Mouse (Mus musculus): ENCODE data around the gene Cd248. TPM values are rescaled to one million over a fixed set of nuclear protein-coding genes. Genes with fewer than 3 reads are reported as not detected.

The Cd248 gene
- polyA plus RNA-seq (2012; rRNA removed; ENCODE audit: low replicate concordance) = 119 and 148 TPM in 2 replicates

DNA sequence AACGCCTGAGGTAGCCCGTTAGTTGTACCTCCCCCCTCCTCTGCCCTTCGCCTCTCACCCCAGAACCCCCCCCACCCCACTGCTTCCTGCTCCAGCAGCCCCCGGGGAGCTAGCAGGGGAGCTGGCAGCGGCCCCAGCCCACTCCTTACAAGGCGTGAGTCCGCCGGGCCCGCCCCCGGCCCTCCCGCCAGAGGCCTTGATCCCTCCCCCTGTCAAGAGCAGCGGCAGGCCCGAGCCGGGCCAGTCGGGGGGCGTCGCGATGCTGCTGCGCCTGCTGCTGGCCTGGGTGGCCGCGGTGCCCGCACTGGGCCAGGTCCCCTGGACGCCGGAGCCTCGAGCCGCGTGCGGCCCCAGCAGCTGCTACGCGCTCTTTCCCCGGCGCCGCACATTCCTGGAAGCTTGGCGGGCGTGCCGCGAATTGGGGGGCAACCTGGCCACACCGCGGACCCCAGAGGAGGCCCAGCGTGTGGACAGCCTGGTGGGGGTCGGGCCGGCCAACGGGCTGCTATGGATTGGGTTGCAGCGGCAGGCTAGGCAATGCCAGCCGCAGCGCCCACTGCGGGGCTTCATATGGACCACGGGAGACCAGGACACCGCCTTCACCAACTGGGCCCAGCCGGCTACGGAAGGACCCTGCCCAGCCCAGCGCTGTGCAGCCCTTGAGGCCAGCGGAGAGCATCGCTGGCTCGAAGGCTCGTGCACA lies at the start of gene Cd248:
TSS of gene Cd248 (plus strand) at position 212 of the 703 bp plus-strand sequence.

DNA sequence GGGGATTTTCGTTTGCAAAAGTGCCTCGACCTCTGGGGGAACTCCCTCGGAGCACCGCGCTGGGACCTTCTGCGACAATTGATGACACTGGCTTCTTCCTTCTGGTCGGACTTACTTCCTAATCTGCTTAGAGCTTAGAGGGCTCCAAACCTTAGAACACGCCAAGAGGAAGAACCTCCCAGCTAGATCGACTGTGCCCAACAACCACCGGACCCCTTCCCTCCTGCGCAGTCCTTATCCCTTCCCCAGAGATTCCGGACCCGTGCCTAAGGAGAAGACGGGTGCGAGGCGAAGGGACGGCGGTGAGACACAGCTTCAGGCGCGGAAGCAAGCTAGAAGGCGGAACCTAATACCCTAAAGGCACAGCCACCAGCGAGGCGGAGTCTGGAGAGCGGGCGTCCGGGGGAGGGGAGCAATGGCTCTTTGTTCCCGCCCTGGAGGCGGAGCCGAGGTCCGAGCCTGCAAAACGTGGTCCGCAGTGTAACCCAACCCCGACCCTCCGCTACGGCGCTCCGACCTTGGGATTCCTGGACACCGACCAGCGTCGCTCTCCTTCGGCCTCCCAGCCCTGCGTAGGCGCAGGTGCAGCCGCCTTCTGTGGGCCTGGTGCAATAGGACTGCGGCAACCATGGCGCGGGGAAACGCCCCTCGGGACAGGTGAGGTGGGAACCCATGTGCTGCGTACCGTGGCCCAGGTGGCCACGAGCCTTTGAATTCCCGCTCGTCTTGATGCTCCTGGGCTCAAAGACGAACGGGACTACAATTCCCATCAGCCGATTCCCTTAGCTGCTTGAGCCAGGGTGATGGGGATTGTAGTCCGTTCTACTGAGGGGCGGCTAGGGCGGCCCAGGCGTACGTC lies 44.0 kb upstream of the Cd248 start, which contains the start of gene Slc29a2:
TSS of gene Slc29a2 (plus strand) at position 240 of the 859 bp plus-strand sequence.

DNA sequence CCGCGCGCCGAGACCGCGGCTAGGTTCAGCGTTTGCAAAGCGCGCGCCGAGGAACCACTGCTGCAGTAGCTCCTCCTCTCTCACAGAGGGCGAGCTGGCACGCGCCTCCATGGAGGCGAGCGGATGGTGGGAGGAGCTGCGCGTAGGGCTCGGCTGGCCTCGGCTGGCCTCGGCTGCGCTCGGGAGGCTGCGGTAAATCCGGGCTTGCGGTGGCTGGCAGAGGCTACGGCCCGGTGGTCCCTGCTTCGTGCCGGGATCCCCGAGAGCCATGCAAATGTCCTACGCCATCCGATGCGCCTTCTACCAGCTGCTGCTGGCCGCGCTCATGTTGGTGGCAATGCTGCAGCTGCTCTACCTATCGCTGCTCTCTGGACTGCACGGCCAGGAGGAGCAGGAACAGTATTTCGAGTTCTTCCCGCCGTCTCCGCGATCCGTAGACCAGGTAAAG lies 29.1 kb upstream of the Cd248 start, which contains the start of the genes B4gat1 and AC124502.3:
TSS of gene B4gat1 (plus strand) at position 118 of the 448 bp plus-strand sequence.
TSS of gene AC124502.3 (plus strand) at position 183 of the 448 bp plus-strand sequence.

DNA sequence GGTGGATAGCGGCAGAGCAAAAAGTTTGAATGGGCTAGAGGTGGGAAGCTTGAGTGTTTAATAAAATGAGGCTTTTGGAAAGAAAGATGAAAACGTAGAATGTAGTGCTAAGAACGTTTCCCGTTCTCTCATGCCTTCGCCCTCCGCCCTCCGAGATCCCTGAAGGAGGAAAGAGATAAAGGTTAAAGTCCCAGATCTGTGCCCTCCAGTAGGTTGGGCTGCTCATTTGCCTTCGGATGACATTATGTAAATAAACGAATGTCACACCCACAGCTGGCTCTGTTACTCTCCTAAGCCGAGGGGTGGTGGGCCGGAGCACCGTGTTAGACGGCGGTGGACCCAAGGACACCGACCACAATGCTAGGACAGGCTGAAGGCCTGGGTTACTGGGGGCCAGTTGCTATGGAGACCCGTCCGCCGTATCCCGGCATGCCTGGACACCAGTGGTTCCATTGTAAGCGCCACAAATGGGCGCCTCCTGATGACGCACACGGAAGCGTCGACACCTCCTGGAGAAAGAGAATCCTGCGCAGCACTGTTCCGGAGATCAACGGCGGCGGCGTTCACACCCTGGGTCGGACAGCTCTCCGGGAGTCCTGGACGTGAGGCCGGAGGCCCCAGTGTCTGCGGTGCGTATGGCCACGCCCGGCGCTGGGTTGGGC lies 26.9 kb upstream of the Cd248 start, which contains the start of gene Brms1:
TSS of gene Brms1 (plus strand) at position 493 of the 662 bp plus-strand sequence.

DNA sequence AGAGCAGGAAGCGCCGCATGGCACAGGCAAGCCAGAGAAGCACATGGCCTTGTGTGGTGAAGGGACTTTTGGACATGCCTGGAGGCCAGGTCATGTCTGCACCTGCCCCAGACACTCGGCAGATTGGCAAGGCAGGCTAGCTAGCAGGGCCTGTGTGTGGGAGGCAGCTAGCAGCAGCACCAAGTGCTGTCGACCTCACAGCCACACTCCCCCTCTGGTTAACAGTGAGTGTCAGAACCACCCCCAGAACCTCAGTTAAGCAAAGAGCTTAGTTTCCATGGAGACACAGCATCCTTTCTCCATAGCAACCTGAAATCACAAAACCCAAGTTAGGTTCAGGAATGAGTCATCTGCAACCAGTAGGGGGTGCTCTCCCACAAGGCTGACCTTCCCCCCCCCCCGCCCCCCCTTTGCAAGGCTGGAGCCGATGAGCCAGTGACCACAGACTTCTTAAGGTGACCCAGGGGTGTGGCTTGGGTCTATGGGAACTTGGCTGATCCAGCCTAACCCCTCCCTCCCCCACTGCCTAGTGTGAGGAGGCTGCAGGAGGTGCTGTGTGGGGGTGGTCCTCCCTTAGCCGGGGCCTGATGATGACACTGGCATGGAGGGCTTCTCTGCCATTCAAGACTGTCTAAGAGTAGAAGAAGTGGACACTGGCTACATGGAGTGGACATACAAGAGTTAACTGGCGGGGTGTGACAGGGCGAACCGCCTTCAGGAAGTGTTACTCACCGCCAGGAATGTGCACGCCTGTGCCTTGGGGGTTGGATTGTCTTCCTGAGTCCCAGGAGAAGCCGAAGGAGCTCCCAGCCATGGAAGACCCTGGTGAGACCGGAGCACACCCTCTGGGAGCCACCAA lies 17.6 kb upstream of the Cd248 start, which contains the start of gene Rin1:
TSS of gene Rin1 (plus strand) at position 435 of the 859 bp plus-strand sequence.

DNA sequence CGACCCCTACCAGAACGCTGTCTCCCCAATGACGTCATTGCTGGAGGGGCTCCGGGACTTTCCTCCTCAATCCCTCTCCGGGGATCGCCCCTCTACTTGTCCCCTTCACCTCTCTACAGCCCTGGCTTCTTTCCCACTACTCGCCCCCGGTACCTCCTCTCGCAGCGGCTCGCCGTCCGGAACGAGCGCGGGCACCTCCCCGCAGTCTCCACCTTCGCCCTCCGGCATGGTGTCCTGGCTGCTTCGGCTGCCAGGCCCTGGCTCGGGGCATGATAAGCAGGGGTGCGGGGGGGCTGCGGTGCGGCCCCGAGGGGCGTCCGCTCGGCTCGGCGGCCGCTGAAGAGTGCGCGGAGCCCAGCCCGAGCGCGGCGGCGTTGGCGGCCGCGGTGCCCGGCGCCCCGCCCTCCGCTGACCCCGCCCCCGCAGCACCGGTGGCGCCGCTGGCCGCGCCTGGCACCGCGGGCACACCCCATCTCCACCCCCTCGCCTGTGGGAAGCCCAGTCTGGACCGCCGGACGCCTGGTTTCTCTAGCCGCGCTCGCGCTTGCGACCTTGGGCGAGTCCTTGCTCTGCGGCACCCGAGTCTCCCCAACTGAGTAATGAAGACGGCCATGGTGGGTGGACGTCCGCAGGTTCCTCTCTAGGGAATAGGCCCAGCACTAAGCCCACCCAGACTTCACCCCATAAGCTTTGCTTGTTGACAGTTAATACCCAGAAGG lies 17.4 kb downstream of the Cd248 start, which contains the start of gene Tmem151a:
TSS of gene Tmem151a (minus strand) at position 387 of the 719 bp plus-strand sequence.

DNA sequence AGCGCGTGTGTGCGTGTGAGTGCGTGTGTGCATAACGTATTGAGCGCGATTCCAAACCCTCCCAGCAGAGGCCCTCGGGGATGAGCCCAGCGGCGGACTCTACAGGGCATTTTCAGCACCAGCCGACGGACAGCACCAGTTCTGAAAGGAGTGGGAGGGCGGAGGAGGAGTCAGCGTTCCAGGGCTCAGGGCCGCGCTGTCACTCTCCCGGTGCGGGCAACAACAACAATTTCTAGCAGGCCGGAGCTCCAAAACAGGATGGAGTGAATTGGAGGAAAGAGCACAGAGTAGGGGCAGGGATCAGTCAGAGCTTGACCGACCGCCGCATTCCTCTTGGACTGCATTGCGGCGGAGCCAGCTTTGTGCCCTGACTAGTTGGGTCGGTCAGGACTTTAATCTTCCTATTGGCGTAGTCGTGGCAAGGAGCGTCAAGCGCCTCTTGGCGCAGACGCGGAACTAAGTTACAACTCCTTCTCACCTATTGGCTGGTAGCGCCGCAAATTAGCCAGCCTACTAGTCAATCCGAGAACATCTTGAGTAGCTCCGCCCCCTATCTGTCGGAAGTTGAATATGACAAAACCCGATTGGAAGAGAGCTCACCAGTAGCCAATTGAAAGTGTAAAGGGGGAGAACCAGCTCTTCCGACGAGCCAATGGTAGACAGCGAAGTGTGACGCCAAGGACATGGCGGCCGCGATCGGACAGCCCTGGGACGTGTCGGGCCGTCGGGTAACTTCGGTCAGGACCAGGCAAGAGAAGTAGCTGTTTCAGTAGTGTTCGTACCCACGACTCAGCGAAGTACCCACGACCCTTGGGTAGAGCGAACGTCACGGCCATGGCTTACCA lies 20.2 kb downstream of the Cd248 start, which contains the start of gene Yif1a:
TSS of gene Yif1a (plus strand) at position 655 of the 845 bp plus-strand sequence.

DNA sequence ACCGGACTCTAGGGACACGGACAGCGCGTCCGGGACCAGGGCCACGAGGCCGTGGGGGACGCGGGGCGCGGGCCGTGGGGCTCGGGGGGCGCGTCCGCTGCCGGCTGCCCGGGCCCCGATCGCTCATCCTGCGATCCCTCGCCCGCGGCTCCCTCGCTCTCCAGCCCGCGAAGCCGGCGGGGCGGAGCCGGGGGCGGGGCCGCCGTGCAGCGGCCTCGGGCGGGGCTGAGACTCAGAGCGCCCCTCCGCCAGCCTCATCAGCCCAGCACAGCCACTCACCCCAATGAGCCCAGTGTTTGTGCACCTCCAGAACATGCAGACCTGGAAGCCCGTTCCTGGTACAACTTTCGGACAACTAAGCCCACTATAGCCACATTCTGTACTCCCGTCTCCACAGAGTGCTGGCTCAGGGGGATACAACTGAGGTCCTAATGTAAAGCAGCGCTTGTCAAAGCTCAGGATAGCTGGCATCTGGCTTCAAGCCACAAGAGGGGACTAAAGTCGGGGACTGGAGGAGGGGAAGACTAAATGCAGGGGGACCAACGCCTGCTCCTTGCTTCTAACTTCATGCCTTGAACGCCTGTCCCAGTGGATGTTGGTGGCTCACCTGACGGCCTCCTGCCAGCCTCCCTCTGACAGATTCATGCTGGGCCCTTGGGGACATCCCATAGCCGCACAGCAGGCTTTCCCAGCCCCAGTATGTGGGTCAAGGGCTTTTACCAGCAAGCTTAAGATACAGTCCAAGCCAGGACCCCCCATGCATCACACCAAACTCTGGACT lies 30.7 kb downstream of the Cd248 start, which contains the start of gene Cnih2:
TSS of gene Cnih2 (minus strand) at position 159 of the 781 bp plus-strand sequence.

DNA sequence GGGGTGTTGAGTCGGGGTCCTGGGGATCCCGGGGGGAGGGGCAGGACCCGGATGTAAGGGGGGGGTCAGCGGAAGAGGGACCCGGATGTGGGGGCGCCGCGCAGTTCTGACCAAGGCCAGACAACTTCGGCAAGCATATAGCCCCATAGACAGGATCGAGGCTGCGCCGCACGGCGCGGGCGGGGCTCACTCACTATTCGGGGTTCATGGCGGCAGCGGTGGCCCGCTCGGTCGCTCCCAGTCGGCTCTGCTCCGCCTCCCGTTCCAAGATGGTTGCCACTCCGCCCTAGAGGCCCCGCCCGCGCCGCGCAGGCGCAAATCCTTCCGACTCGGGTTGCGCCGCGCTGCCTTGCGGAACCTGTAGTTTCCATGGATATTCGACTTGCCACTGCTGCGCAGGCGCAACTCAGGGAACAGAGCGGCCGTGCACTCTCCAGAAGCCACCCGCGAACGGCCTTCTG lies 38.9 kb downstream of the Cd248 start, which contains the start of gene Rab1b:
TSS of gene Rab1b (minus strand) at position 342 of the 461 bp plus-strand sequence.

DNA sequence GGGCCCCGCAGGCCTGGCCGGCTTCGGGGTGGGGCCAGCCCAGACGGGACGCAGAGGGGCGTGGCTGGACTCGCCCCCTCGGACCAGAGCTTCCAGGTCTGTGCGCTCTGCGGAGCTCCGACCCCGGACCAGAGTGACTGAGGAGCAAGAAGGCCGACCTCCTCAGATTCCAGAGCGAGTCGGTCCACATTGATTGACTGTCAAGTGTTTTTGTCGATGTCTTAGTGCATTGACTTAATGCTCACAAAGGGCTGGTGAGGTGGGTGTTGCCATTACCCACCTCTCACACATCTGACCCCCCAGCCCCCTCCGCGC lies 50.5 kb downstream of the Cd248 start, which contains the start of gene Klc2:
TSS of gene Klc2 (minus strand) at position 177 of the 315 bp plus-strand sequence.

Other genes with a start within 250 kb of the Cd248 start
- gene Ccs, start 228.7 kb upstream of the Cd248 start, polyA plus RNA-seq (2012; rRNA removed; ENCODE audit: low replicate concordance) = 28.5 and 29.5 TPM in 2 replicates
- gene Ccdc87, start 228.7 kb upstream of the Cd248 start, polyA plus RNA-seq (2012; rRNA removed; ENCODE audit: low replicate concordance) = 0.07 TPM in 1 of 2 replicates, not detected in the other
- 103 and 209 TPM in 2 replicates for gene Ctsf, start 212.9 kb upstream of the Cd248 start, polyA plus RNA-seq (2012; rRNA removed; ENCODE audit: low replicate concordance)
- gene Actn3, start 190.2 kb upstream of the Cd248 start, polyA plus RNA-seq (2012; rRNA removed; ENCODE audit: low replicate concordance) = 0.54 and 894 TPM in 2 replicates
- gene Zdhhc24, start 189.4 kb upstream of the Cd248 start, polyA plus RNA-seq (2012; rRNA removed; ENCODE audit: low replicate concordance) = 29.8 and 33.4 TPM in 2 replicates
- 2.7 and 4.2 TPM in 2 replicates for gene Bbs1, start 161.4 kb upstream of the Cd248 start, polyA plus RNA-seq (2012; rRNA removed; ENCODE audit: low replicate concordance)
- 87.1 and 105 TPM in 2 replicates for gene Dpp3, start 139.8 kb upstream of the Cd248 start, polyA plus RNA-seq (2012; rRNA removed; ENCODE audit: low replicate concordance)
- 6.9 and 8.4 TPM in 2 replicates for gene Peli3, start 125.0 kb upstream of the Cd248 start, polyA plus RNA-seq (2012; rRNA removed; ENCODE audit: low replicate concordance)
- 19.5 and 24.0 TPM in 2 replicates for gene Mrpl11, start 105.9 kb upstream of the Cd248 start, polyA plus RNA-seq (2012; rRNA removed; ENCODE audit: low replicate concordance)
- gene Npas4, start 77.8 kb upstream of the Cd248 start, polyA plus RNA-seq (2012; rRNA removed; ENCODE audit: low replicate concordance) = 0.47 and 0.59 TPM in 2 replicates
- gene Slc29a2, start 44.2 kb upstream of the Cd248 start, polyA plus RNA-seq (2012; rRNA removed; ENCODE audit: low replicate concordance) = 8.9 and 19.4 TPM in 2 replicates
- 33.1 and 40.6 TPM in 2 replicates for gene B4gat1, start 29.3 kb upstream of the Cd248 start, polyA plus RNA-seq (2012; rRNA removed; ENCODE audit: low replicate concordance)
- gene AC124502.3, start 29.2 kb upstream of the Cd248 start, polyA plus RNA-seq (2012; rRNA removed; ENCODE audit: low replicate concordance) = 0.11 and 0.20 TPM in 2 replicates
- 31.7 and 37.6 TPM in 2 replicates for gene Brms1, start 26.7 kb upstream of the Cd248 start, polyA plus RNA-seq (2012; rRNA removed; ENCODE audit: low replicate concordance)
- gene Rin1, start 17.6 kb upstream of the Cd248 start, polyA plus RNA-seq (2012; rRNA removed; ENCODE audit: low replicate concordance) = 11.1 and 16.2 TPM in 2 replicates
- 0.20 and 0.41 TPM in 2 replicates for gene Tmem151a, start 17.5 kb downstream of the Cd248 start, polyA plus RNA-seq (2012; rRNA removed; ENCODE audit: low replicate concordance)
- 170 and 227 TPM in 2 replicates for gene Yif1a, start 20.5 kb downstream of the Cd248 start, polyA plus RNA-seq (2012; rRNA removed; ENCODE audit: low replicate concordance)
- 0.96 and 3.2 TPM in 2 replicates for gene Cnih2, start 30.4 kb downstream of the Cd248 start, polyA plus RNA-seq (2012; rRNA removed; ENCODE audit: low replicate concordance)
- gene Rab1b, start 39.0 kb downstream of the Cd248 start, polyA plus RNA-seq (2012; rRNA removed; ENCODE audit: low replicate concordance) = 267 and 345 TPM in 2 replicates
- gene Klc2, start 50.5 kb downstream of the Cd248 start, polyA plus RNA-seq (2012; rRNA removed; ENCODE audit: low replicate concordance) = 44.4 and 46.1 TPM in 2 replicates
- 40.7 and 52.1 TPM in 2 replicates for gene Pacs1, start 205.0 kb downstream of the Cd248 start, polyA plus RNA-seq (2012; rRNA removed; ENCODE audit: low replicate concordance)
- 79.2 and 128 TPM in 2 replicates for gene Sf3b2, start 227.4 kb downstream of the Cd248 start, polyA plus RNA-seq (2012; rRNA removed; ENCODE audit: low replicate concordance)
- gene Gal3st3, start 230.3 kb downstream of the Cd248 start, polyA plus RNA-seq (2012; rRNA removed; ENCODE audit: low replicate concordance) = 0.04 and 0.36 TPM in 2 replicates